ENCODE assay signal across 13 mouse cellular contexts in the genomic region with DNA sequence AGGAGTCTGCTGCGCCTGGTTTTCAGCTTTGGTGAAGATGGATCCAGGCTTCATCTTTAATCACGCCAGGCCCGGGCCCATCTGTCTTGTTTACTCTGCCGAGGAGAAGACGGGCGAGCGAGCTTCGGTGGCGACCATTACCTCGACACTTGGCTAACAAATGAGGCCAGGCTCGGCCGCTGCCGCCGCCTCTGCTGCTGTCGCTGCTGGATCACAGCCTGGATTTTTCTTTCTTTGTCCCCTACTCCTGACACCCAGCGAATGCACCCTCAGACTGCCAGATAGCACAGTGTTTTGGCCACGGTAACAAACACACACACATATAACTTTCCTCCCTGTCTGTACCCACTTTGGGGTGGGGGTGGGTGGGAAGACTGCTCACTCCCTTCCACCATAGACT. TPM values are rescaled to one million over a fixed set of nuclear protein-coding genes. Genes with fewer than 3 reads are reported as not detected.
A peak's percentile ranks its signal among the peaks of the same experiment; 100 is the strongest.
DNase-seq lines count a peak whose midpoint lies in the region; ATAC-seq and TF ChIP-seq lines count a peak whose summit lies in the region.
"Had no signal": no experiment of that assay in that cellular context is flagged by ENCODE, and none has a peak within 500 bp of the region (broad histone marks: within the 10 kb centered on the region; RNA-seq: fewer than 3 reads in every experiment).

No protein-coding gene starts in this region.

- no peak for DNase-seq in heart, postnatal 10 days
- peak; percentile 49 for DNase-seq in ZHBTc4 (ENCODE audit: low read depth, low spot score)
- peak; percentile 60 for DNase-seq in hindbrain, postnatal 0 days (ENCODE audit: low spot score)
- no peak for DNase-seq in liver, embryonic 13.5 days
- no peak for DNase-seq in gastrocnemius, postnatal 14 days
- no peak for DNase-seq in yolk sac, embryonic 10.5 days (ENCODE audit: low spot score)
- no peak for DNase-seq in layer of hippocampus, adult 11-12 months (ENCODE audit: low spot score)
- DNase-seq: cerebellum, postnatal 36 days; gastrocnemius, postnatal 25 days; thymus, adult 2 months had no signal

- no peak for TF ChIP-seq CTCF in hindbrain, postnatal 0 days (IDR thresholded peaks at IDR 0.05; ENCODE audit: low read depth)

- no peak overlapping the region for H3K27ac ChIP-seq in heart, embryonic 11.5 days (ENCODE audit: low read depth, low read length)
- peak overlapping the region; percentile 85 for H3K27ac ChIP-seq in hindbrain, postnatal 0 days
- H3K27ac ChIP-seq in liver, embryonic 13.5 days = no peak overlapping the region; the same call in 1 of the 2 replicates

- peaks cover 89% of the 10 kb centered on the region for H3K27me3 ChIP-seq in heart, embryonic 11.5 days (ENCODE audit: control insufficient read depth, insufficient read depth, low read length)
- H3K27me3 ChIP-seq in hindbrain, postnatal 0 days (ENCODE audit: insufficient read depth, low read length) = peaks cover 73% of the 10 kb centered on the region
- H3K27me3 ChIP-seq in liver, embryonic 13.5 days = peaks cover 99% of the 10 kb centered on the region

- intact Hi-C loops in heart, postnatal 10 days (cut with DNase I) = no loop called here
- intact Hi-C loops in gastrocnemius, postnatal 14 days (cut with DNase I; ENCODE audit: low total_unique reads) = no loop called here

- H3K9ac ChIP-seq in heart, embryonic 11.5 days (ENCODE audit: low read depth, low read length) = no peak overlapping the region
- peak overlapping the region; percentile 18 for H3K9ac ChIP-seq in hindbrain, postnatal 0 days (replicated peaks; ENCODE audit: low read length)
- H3K9ac ChIP-seq in liver, embryonic 13.5 days = 0 out of 2 replicates have a peak overlapping the region, but pooled peaks have one; percentile 6

- H3K4me3 ChIP-seq in heart, embryonic 11.5 days (ENCODE audit: low read depth, low read length) = peak overlapping the region; percentile 16
- peak overlapping the region; percentile 35 for H3K4me3 ChIP-seq in hindbrain, postnatal 0 days (ENCODE audit: low read length)
- no peak overlapping the region for H3K4me3 ChIP-seq in liver, embryonic 13.5 days (replicated peaks)

- H3K36me3 ChIP-seq in heart, embryonic 11.5 days (ENCODE audit: control insufficient read depth, insufficient read depth, low read length) = no peaks in the 10 kb centered on the region
- no peaks in the 10 kb centered on the region for H3K36me3 ChIP-seq in hindbrain, postnatal 0 days (ENCODE audit: insufficient read depth, low read length)
- H3K36me3 ChIP-seq in liver, embryonic 13.5 days = no peaks in the 10 kb centered on the region

- ATAC-seq in heart, embryonic 11.5 days (replicated peaks; ENCODE audit: insufficient number of reproducible peaks, low FRiP score, low TSS enrichment) = no peak
- no peak for ATAC-seq in hindbrain, postnatal 0 days
- no peak for ATAC-seq in liver, embryonic 13.5 days (ENCODE audit: low read depth)

- WGBS in heart, embryonic 11.5 days (ENCODE audit: insufficient replicate concordance) = 3% methylated on average over 17 of the region's 17 CpGs
- 8% methylated on average over 17 of the region's 17 CpGs for WGBS in hindbrain, postnatal 0 days
- 23% methylated on average over 17 of the region's 17 CpGs for WGBS in liver, embryonic 13.5 days (ENCODE audit: insufficient replicate concordance)

- H3K9me3 ChIP-seq in heart, embryonic 11.5 days (replicated peaks; ENCODE audit: control insufficient read depth, low read length) = no peaks in the 10 kb centered on the region
- no peaks in the 10 kb centered on the region for H3K9me3 ChIP-seq in hindbrain, postnatal 0 days (ENCODE audit: low read length)
- no peaks in the 10 kb centered on the region for H3K9me3 ChIP-seq in liver, embryonic 13.5 days (replicated peaks)

- peaks cover 4% of the 10 kb centered on the region; the same call in 1 of the 2 replicates for H3K4me1 ChIP-seq in heart, embryonic 11.5 days (ENCODE audit: control insufficient read depth, insufficient read depth, low read length)
- no peaks in the 10 kb centered on the region for H3K4me1 ChIP-seq in hindbrain, postnatal 0 days (ENCODE audit: insufficient read depth, low read length)
- H3K4me1 ChIP-seq in liver, embryonic 13.5 days (replicated peaks) = no peaks in the 10 kb centered on the region

- H3K4me2 ChIP-seq in heart, embryonic 11.5 days = peak overlapping the region; percentile 74; the same call in 1 of the 2 replicates
- H3K4me2 ChIP-seq in hindbrain, postnatal 0 days (ENCODE audit: low read depth, low read length) = peak overlapping the region; percentile 56
- H3K4me2 ChIP-seq in liver, embryonic 13.5 days = peak overlapping the region; percentile 25

RNA-seq across cellular contexts. Expression of gene Hoxb3, which starts 2.4 kb away (rescaled TPM):
- 0.74 and 1.0 TPM in 2 replicates for polyA plus RNA-seq in heart, embryonic 11.5 days (2014; fragmentation: Nextera tagmentation; extraction: Ambion mirVana)
- total RNA-seq in heart, postnatal 10 days (2021) = 1 to 10 TPM; 1.1 TPM
- total RNA-seq in hindbrain, postnatal 0 days (2014; rRNA removed) = 42.1 and 42.2 TPM in 2 replicates
- 6.6 and 8.1 TPM in 2 replicates for polyA plus RNA-seq in hindbrain, postnatal 0 days (2015; fragmentation: Nextera tagmentation; extraction: Ambion mirVana)
- 0.08 and 0.13 TPM in 2 replicates for polyA plus RNA-seq in liver, embryonic 13.5 days (2015; fragmentation: Nextera tagmentation; extraction: Ambion mirVana)
- total RNA-seq in gastrocnemius, postnatal 14 days (2021) = under 1 TPM; 0.66 to 0.80 TPM
- total RNA-seq: layer of hippocampus, adult 18-20 months had no signal
- polyA plus RNA-seq: C2C12 had no signal

RNA-seq across cellular contexts. Expression of gene Hoxb4, which starts 2.6 kb away (rescaled TPM):
- 0.21 and 0.77 TPM in 2 replicates for polyA plus RNA-seq in heart, embryonic 11.5 days (2014; fragmentation: Nextera tagmentation; extraction: Ambion mirVana)
- total RNA-seq in heart, postnatal 10 days (2021) = 1 to 10 TPM; 1.1 TPM
- total RNA-seq in hindbrain, postnatal 0 days (2014; rRNA removed) = 4.2 and 8.6 TPM in 2 replicates
- 2.4 and 3.3 TPM in 2 replicates for polyA plus RNA-seq in hindbrain, postnatal 0 days (2015; fragmentation: Nextera tagmentation; extraction: Ambion mirVana)
- 0.16 and 0.20 TPM in 2 replicates for polyA plus RNA-seq in liver, embryonic 13.5 days (2015; fragmentation: Nextera tagmentation; extraction: Ambion mirVana)
- under 1 TPM; 0.51 to 0.53 TPM for total RNA-seq in gastrocnemius, postnatal 14 days (2021)
- total RNA-seq: layer of hippocampus, adult 18-20 months had no signal

RNA-seq across cellular contexts. Expression of gene Hoxb5, which starts 17.6 kb away (rescaled TPM):
- 0.65 and 2.4 TPM in 2 replicates for polyA plus RNA-seq in heart, embryonic 11.5 days (2014; fragmentation: Nextera tagmentation; extraction: Ambion mirVana)
- total RNA-seq in heart, postnatal 10 days (2021) = under 1 TPM; 0.45 to 0.62 TPM
- total RNA-seq in hindbrain, postnatal 0 days (2014; rRNA removed) = 16.5 and 24.3 TPM in 2 replicates
- 109 and 113 TPM in 2 replicates for polyA plus RNA-seq in hindbrain, postnatal 0 days (2015; fragmentation: Nextera tagmentation; extraction: Ambion mirVana)
- 0.44 and 0.58 TPM in 2 replicates for polyA plus RNA-seq in liver, embryonic 13.5 days (2015; fragmentation: Nextera tagmentation; extraction: Ambion mirVana)
- total RNA-seq in gastrocnemius, postnatal 14 days (2021) = under 1 TPM; 0.90 to 0.91 TPM
- total RNA-seq: layer of hippocampus, adult 18-20 months had no signal
- polyA plus RNA-seq: C2C12 had no signal

RNA-seq across cellular contexts. Expression of gene Hoxb6, which starts 28.4 kb away (rescaled TPM):
- polyA plus RNA-seq in heart, embryonic 11.5 days (2014; fragmentation: Nextera tagmentation; extraction: Ambion mirVana) = 0.32 and 0.90 TPM in 2 replicates
- total RNA-seq in heart, postnatal 10 days (2021) = not detected
- total RNA-seq in hindbrain, postnatal 0 days (2014; rRNA removed) = 23.2 and 30.2 TPM in 2 replicates
- polyA plus RNA-seq in hindbrain, postnatal 0 days (2015; fragmentation: Nextera tagmentation; extraction: Ambion mirVana) = 29.0 and 36.3 TPM in 2 replicates
- 0.07 and 0.14 TPM in 2 replicates for polyA plus RNA-seq in liver, embryonic 13.5 days (2015; fragmentation: Nextera tagmentation; extraction: Ambion mirVana)
- under 1 TPM; 0.43 to 0.75 TPM for total RNA-seq in gastrocnemius, postnatal 14 days (2021)
- total RNA-seq: layer of hippocampus, adult 18-20 months had no signal

RNA-seq across cellular contexts. Expression of gene Hoxb2, which starts 29.6 kb away (rescaled TPM):
- 4.5 and 7.4 TPM in 2 replicates for polyA plus RNA-seq in heart, embryonic 11.5 days (2014; fragmentation: Nextera tagmentation; extraction: Ambion mirVana)
- 1 to 10 TPM; 1.6 to 1.7 TPM for total RNA-seq in heart, postnatal 10 days (2021)
- total RNA-seq in hindbrain, postnatal 0 days (2014; rRNA removed) = 35.4 and 36.4 TPM in 2 replicates
- 11.6 and 13.1 TPM in 2 replicates for polyA plus RNA-seq in hindbrain, postnatal 0 days (2015; fragmentation: Nextera tagmentation; extraction: Ambion mirVana)
- 1.2 and 1.7 TPM in 2 replicates for polyA plus RNA-seq in liver, embryonic 13.5 days (2015; fragmentation: Nextera tagmentation; extraction: Ambion mirVana)
- total RNA-seq in gastrocnemius, postnatal 14 days (2021) = 1 to 10 TPM in 1 of 2 experiments, under 1 TPM in 1; 0.51 to 1.1 TPM
- total RNA-seq: layer of hippocampus, adult 18-20 months had no signal
- polyA plus RNA-seq: C2C12 had no signal

Comparison
In these comparisons a context has a peak if more than half of its experiments do, and no peak if none do; other contexts are left out.
1. DNase-seq: peak in ZHBTc4 (single experiment) and hindbrain, postnatal 0 days (single experiment); none in heart, postnatal 10 days (0 of 2), liver, embryonic 13.5 days (single experiment), gastrocnemius, postnatal 14 days (single experiment), yolk sac, embryonic 10.5 days (single experiment) and layer of hippocampus, adult 11-12 months (single experiment).
2. RNA of gene Hoxb3, which starts 2.4 kb away (total RNA-seq): 42.1 to 42.2 TPM in hindbrain, postnatal 0 days; 1.1 TPM in heart, postnatal 10 days and 0.66 to 0.80 TPM in gastrocnemius, postnatal 14 days; every median in the first group is over 10 times any median in the second.
3. Peak in every context shown above with its lines, with median percentiles within 50 percentile points of each other: H3K4me2 ChIP-seq.